Mouse (Mus musculus) c-Kit-positive CD71-positive TER-119-negative erythroid progenitor cells, embryonic 14.5 days (primary cell): ENCODE measurements around the gene Sh3pxd2a.
A peak's percentile ranks its signal among the peaks of the same experiment; 100 is the strongest.

Experiments used
- DNase-seq: peaks from one replicate; pipeline ENCODE4 v3.0.0-alpha.2; 2013; ENCODE audit warnings: low read depth

The Sh3pxd2a gene

GRCm38 (mm10) chr19:47374440-47374839 lies 89.8 kb downstream of the Sh3pxd2a start:
- DNase-seq: peak; percentile 70

- DNase-seq: no peak
Observed at GRCm38 (mm10) chr19:47372044-47372443, 92.2 kb downstream of the Sh3pxd2a start.

- DNase-seq: no peak
Observed at GRCm38 (mm10) chr19:47371521-47371920, 92.7 kb downstream of the Sh3pxd2a start.

- no peak for DNase-seq
Observed at GRCm38 (mm10) chr19:47369008-47369407, 95.2 kb downstream of the Sh3pxd2a start.

GRCm38 (mm10) chr19:47367271-47367879 lies 96.8 kb downstream of the Sh3pxd2a start:
- DNase-seq: no peak

GRCm38 (mm10) chr19:47366576-47366975 lies 97.6 kb downstream of the Sh3pxd2a start:
- DNase-seq: no peak

DNA sequence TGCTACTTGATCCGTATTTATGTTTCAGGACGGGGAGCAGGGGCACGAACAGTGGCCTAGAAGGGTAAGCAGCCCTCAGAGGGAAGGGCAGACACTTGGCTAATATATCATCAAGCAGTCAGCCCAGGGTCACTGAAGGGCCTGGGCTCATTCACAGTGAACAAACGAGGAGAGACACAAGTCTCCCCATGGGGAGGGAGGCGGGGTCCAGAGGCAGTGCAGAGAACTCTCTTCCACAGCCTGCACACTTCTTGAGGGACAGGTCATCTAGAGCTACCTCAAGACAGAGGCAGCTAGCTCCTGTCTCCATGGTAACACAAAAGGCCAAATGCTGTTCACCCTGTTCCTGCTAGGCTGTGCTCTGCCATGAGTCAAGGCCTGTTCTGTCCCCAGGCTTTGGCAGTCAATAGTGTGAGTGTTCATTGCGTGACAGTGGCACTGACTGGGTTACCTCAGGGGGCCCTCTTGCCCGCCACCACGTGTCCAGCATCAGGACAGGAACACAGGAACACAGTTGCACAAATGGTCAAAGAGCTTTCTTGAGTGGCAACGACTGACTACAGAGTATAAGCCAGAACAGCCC lies 101.0 kb downstream of the Sh3pxd2a start:
- DNase-seq: no peak

DNA sequence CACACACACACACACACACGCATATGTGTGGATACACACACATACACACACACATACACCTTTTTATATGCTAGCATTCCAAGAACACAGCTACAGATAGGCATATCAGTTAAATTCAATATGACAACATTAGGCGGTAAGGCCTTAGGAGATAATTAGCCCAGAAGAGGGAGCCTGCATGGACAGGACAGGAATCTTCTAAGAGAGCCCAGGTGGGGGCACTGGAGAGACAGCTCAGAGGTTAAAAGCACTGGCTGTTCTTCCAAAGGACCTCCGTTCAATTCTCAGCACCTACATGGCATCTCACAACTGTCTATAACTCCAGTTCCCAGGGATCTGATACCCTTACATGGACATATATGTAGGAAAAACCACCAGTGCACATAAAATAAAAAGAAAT lies 103.3 kb downstream of the Sh3pxd2a start:
- DNase-seq: no peak

GRCm38 (mm10) chr19:47360017-47360416 lies 104.2 kb downstream of the Sh3pxd2a start:
- DNase-seq: no peak

GRCm38 (mm10) chr19:47359166-47359931 lies 104.9 kb downstream of the Sh3pxd2a start:
- no peak for DNase-seq

- DNase-seq: no peak
Observed at GRCm38 (mm10) chr19:47357297-47357696, 106.9 kb downstream of the Sh3pxd2a start.

- peak; percentile 63 for DNase-seq
Observed at GRCm38 (mm10) chr19:47356188-47356857, 107.9 kb downstream of the Sh3pxd2a start.

GRCm38 (mm10) chr19:47354456-47354855 lies 109.7 kb downstream of the Sh3pxd2a start:
- DNase-seq: no peak

GRCm38 (mm10) chr19:47349043-47349442 lies 115.2 kb downstream of the Sh3pxd2a start:
- DNase-seq: no peak

DNA sequence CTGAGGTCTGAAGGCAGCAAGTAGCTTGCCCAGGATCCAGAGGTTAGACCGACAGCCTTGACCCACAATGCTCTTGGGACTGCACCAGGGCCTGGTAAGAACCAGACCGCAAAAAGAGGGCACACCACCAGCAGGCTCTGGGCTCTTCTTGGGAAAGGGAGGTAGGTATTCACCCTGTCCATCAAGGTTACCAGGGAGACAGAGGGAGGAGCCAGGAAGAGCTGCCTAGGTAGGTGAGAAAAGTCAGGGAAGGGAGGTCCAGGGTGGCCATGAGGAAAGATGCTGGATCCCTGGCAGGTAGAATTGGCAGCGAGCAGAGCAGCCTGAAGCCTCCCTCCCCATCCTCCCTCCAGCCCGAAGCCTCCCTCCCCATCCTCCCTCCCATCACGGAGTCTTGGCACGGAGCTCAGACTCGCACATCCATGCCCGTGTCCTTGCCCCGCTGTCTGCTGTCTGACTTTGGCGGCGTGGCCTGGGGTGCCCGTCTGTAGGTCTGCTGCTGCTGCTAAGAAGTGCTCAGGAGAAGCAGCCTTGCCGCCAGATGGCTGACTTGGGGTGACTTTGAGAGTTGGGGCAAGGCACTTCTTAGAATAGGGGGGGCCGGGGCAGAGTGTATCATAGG lies 115.7 kb downstream of the Sh3pxd2a start:
- no peak for DNase-seq

GRCm38 (mm10) chr19:47347021-47347643 lies 117.1 kb downstream of the Sh3pxd2a start:
- DNase-seq: no peak

GRCm38 (mm10) chr19:47346606-47347005 lies 117.6 kb downstream of the Sh3pxd2a start:
- DNase-seq: no peak

- DNase-seq: peak; percentile 36
Observed at GRCm38 (mm10) chr19:47345851-47346568, 118.2 kb downstream of the Sh3pxd2a start.

- no peak for DNase-seq
Observed at GRCm38 (mm10) chr19:47343422-47343821, 120.8 kb downstream of the Sh3pxd2a start.

- DNase-seq: peak; percentile 49
Observed at GRCm38 (mm10) chr19:47339165-47339564, 125.0 kb downstream of the Sh3pxd2a start.
